Mouse (Mus musculus): ENCODE results near the gene Eprs. TPM values are rescaled to one million over a fixed set of nuclear protein-coding genes. Genes with fewer than 3 reads are reported as not detected.

The Eprs gene
- polyA plus RNA-seq, 1 experiment: 12.2 TPM

- no peak for TF ChIP-seq GATA1 (IDR thresholded peaks at IDR 0.05; ENCODE audit: low read length)
These were observed 57.9 kb downstream of the Eprs start for GRCm38 (mm10) chr1:185420776-185421175.

GRCm38 (mm10) chr1:185426583-185426982, 63.7 kb downstream of the Eprs start:
- no peak for TF ChIP-seq GATA1 (IDR thresholded peaks at IDR 0.05; ENCODE audit: low read length)

- no peak for TF ChIP-seq GATA1 (IDR thresholded peaks at IDR 0.05; ENCODE audit: low read length)
These were observed 67.6 kb downstream of the Eprs start for GRCm38 (mm10) chr1:185430488-185430887.

- no peak for TF ChIP-seq GATA1 (IDR thresholded peaks at IDR 0.05; ENCODE audit: low read length)
These were observed 68.6 kb downstream of the Eprs start for GRCm38 (mm10) chr1:185431245-185431997.

GRCm38 (mm10) chr1:185431998-185432317, 69.1 kb downstream of the Eprs start:
- no peak for TF ChIP-seq GATA1 (IDR thresholded peaks at IDR 0.05; ENCODE audit: low read length)

GRCm38 (mm10) chr1:185433112-185433511, 70.3 kb downstream of the Eprs start:
- no peak for TF ChIP-seq GATA1 (IDR thresholded peaks at IDR 0.05; ENCODE audit: low read length)

GRCm38 (mm10) chr1:185438841-185439580, 76.2 kb downstream of the Eprs start:
- TF ChIP-seq GATA1 (IDR thresholded peaks at IDR 0.05; ENCODE audit: low read length): no peak

- no peak for TF ChIP-seq GATA1 (IDR thresholded peaks at IDR 0.05; ENCODE audit: low read length)
These were observed 79.0 kb downstream of the Eprs start for GRCm38 (mm10) chr1:185441703-185442472.

- TF ChIP-seq GATA1 (IDR thresholded peaks at IDR 0.05; ENCODE audit: low read length): no peak
These were observed 86.1 kb downstream of the Eprs start for GRCm38 (mm10) chr1:185448936-185449335.

GRCm38 (mm10) chr1:185449727-185450126, 86.9 kb downstream of the Eprs start:
- TF ChIP-seq GATA1 (IDR thresholded peaks at IDR 0.05; ENCODE audit: low read length): no peak

GRCm38 (mm10) chr1:185451077-185451476, 88.2 kb downstream of the Eprs start:
- TF ChIP-seq GATA1 (IDR thresholded peaks at IDR 0.05; ENCODE audit: low read length): no peak

- TF ChIP-seq GATA1 (IDR thresholded peaks at IDR 0.05; ENCODE audit: low read length): no peak
These were observed 88.7 kb downstream of the Eprs start for GRCm38 (mm10) chr1:185451495-185451894.

GRCm38 (mm10) chr1:185452461-185452860, 89.6 kb downstream of the Eprs start:
- TF ChIP-seq GATA1 (IDR thresholded peaks at IDR 0.05; ENCODE audit: low read length): no peak

GRCm38 (mm10) chr1:185454144-185454543, 91.3 kb downstream of the Eprs start:
- TF ChIP-seq GATA1 (IDR thresholded peaks at IDR 0.05; ENCODE audit: low read length): no peak

GRCm38 (mm10) chr1:185454575-185454954, 91.7 kb downstream of the Eprs start, which contains the start of gene Slc30a10:
Gene Slc30a10, plus strand, starts transcription at chr1:185454848.
- TF ChIP-seq GATA1 (IDR thresholded peaks at IDR 0.05; ENCODE audit: low read length): peak; percentile 58

All from G1E-ER4 (cell line).